ENCODE assay signal across 16 mouse cellular contexts in the genomic region with DNA sequence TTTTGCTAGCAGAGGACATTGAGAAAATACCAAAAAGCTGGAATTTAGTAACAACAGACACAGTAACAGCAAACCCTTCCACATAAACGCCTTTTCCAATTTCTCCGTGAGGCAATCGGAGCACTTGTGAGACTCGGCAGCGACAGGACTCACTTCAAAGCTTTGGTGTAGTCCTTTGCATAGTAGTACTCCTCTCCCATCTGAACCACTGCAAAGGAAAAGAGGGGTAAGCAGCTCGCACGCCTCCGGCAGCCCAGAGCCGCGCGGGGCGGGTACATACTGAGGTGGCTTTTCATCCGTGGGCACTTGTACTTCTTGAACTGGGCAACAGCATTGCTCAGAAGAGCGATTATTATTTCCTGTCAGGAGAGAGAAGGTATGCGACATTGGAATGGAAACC.
"Had no signal": no experiment of that assay in that cellular context is flagged by ENCODE, and none has a peak within 500 bp of the region (broad histone marks: within the 10 kb centered on the region; RNA-seq: fewer than 3 reads in every experiment).

No protein-coding gene starts in this region.

- H3K27me3 ChIP-seq: neural tube, embryonic 13.5 days; neural tube, embryonic 15.5 days; stomach, embryonic 15.5 days had no signal

- H3K27ac ChIP-seq: neural tube, embryonic 13.5 days; neural tube, embryonic 15.5 days; stomach, embryonic 15.5 days; stomach, postnatal 0 days had no signal

- DNase-seq: retina, postnatal 1 day; right cerebral cortex, adult 18-20 months; right cerebral cortex, postnatal 14 days; right cerebral cortex, postnatal 25 days; right cerebral cortex, postnatal 4 days; spleen, adult 18-20 months; thymus, adult 18-20 months; thymus, adult 2 months; thymus, postnatal 14 days; thymus, postnatal 25 days; thymus, postnatal 36 days; thymus, postnatal 4 days had no signal

- H3K9me3 ChIP-seq: neural tube, embryonic 13.5 days; neural tube, embryonic 15.5 days; stomach, embryonic 15.5 days had no signal

- H3K9ac ChIP-seq: neural tube, embryonic 13.5 days; neural tube, embryonic 15.5 days; stomach, embryonic 15.5 days had no signal

- H3K4me3 ChIP-seq: neural tube, embryonic 13.5 days; neural tube, embryonic 15.5 days; stomach, embryonic 15.5 days had no signal

- H3K4me1 ChIP-seq: neural tube, embryonic 13.5 days; neural tube, embryonic 15.5 days; stomach, embryonic 15.5 days had no signal

- H3K4me2 ChIP-seq: neural tube, embryonic 13.5 days; neural tube, embryonic 15.5 days; stomach, embryonic 15.5 days had no signal
